Mouse (Mus musculus) forebrain, embryonic 16.5 days (tissue): ENCODE data around the gene Abcd2. TPM values are rescaled to one million over a fixed set of nuclear protein-coding genes. Genes with fewer than 3 reads are reported as not detected.

Experiments used
- ATAC-seq: fragments of 200-750 bp; cut with Nextera tagmentation; 2 replicates; pipeline ENCODE4 v1.8.0; 2017; ENCODE audit warnings: mild to moderate bottlenecking, moderate library complexity
- H3K27ac ChIP-seq: fragments of 300-500 bp; sonication (generic); 2 replicates; pipeline ENCODE4 v1.5.1; 2014; ENCODE audit warnings: low read length, control low read depth
- H3K27me3 ChIP-seq: fragments of 300-500 bp; sonication (generic); replicated peaks from 2 replicates; pipeline ENCODE4 v1.6.1; 2014; ENCODE audit warnings: low read length; ENCODE audit not compliant: control insufficient read depth, insufficient read depth
- H3K36me3 ChIP-seq: fragments of 300-500 bp; sonication (generic); 2 replicates; pipeline ENCODE4 v1.6.1; 2014; ENCODE audit not compliant: control insufficient read depth, insufficient read depth
- H3K4me1 ChIP-seq: fragments of 300-500 bp; sonication (generic); replicated peaks from 2 replicates; pipeline ENCODE4 v1.6.1; 2014; ENCODE audit warnings: low read length; ENCODE audit not compliant: control insufficient read depth, insufficient read depth
- H3K4me2 ChIP-seq: fragments of 300-500 bp; sonication (generic); 2 replicates; pipeline ENCODE4 v1.6.1; 2014; ENCODE audit warnings: mild to moderate bottlenecking, low read length, control low read depth
- H3K4me3 ChIP-seq: fragments of 300-500 bp; sonication (generic); replicated peaks from 2 replicates; pipeline ENCODE4 v1.5.1; 2014; ENCODE audit warnings: mild to moderate bottlenecking, low read length, control low read depth
- H3K9ac ChIP-seq: fragments of 300-500 bp; sonication (generic); replicated peaks from 2 replicates; pipeline ENCODE4 v1.6.1; 2014; ENCODE audit warnings: low read depth, low read length, control low read depth
- H3K9me3 ChIP-seq: fragments of 300-500 bp; sonication (generic); 2 replicates; pipeline ENCODE4 v1.6.1; 2016; ENCODE audit warnings: low read length; ENCODE audit not compliant: control insufficient read depth
- WGBS: fragments of 180-500 bp; shearing (Covaris S2); extraction: QIAGEN DNeasy Blood & Tissue Kit; methylation state at CpG from one replicate; pipeline ENCODE4 v1.1.7; 2014; 5-methylcytosine and 5-hydroxymethylcytosine counted together
- polyA plus RNA-seq: library from polyadenylated mRNA; unstranded; fragments of >200 nt; fragmentation: Nextera tagmentation; extraction: Ambion mirVana; gene quantifications from 2 replicates; pipeline ENCODE4 v1.2.1, GENCODE M21; 2015

Gene Abcd2
- polyA plus RNA-seq, 1 experiment from 2014 or later = 14.2 TPM

- Histone ChIP-seq H3K27me3 (no peaks in the 10 kb centered on the region), H3K4me1 (peaks cover 21% of the 10 kb centered on the region), H3K9ac (peak overlapping the region; percentile 67), H3K27ac (peak overlapping the region; percentile 93), H3K9me3 (no peaks in the 10 kb centered on the region), H3K36me3 (no peaks in the 10 kb centered on the region), H3K4me3 (peak overlapping the region; percentile 67), H3K4me2 (peak overlapping the region; percentile 69)
- peak; percentile 24; the same call in 1 of the 2 replicates for ATAC-seq
- 19% methylated on average over 17 of the region's 17 CpGs for WGBS
These were observed 936 bp downstream of the Abcd2 start for GRCm38 (mm10) chr15:91190519-91191207.

DNA sequence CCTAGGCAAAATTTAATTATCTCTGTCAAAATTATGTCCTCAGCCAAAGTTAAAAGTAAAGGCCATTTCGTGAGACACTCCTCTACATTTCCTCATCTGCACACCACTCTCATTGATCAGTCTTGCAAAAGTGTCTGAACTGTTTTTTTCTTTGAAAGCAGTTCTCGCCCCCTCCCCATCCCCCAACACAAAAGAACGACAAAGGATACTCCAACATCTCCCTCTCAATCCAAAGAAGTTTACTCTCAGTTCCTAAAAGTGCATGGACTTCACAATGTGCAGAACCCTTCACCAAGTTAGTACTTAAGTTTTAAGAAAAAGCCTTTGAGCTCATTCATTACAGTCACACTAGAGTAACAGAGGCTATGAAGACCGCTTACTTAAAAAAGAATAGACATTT is 1.6 kb downstream of the Abcd2 start:
- 6% methylated on average over 4 of the region's 4 CpGs for WGBS

GRCm38 (mm10) chr15:91186358-91186757 is 5.2 kb downstream of the Abcd2 start:
- H3K4me1 ChIP-seq = peaks cover 21% of the 10 kb centered on the region
- no peak overlapping the region for H3K4me2 ChIP-seq
- H3K9ac ChIP-seq = no peak overlapping the region
- no peaks in the 10 kb centered on the region for H3K36me3 ChIP-seq
- WGBS = 72% methylated on average over 6 of the region's 6 CpGs
- H3K9me3 ChIP-seq = no peaks in the 10 kb centered on the region
- H3K27ac ChIP-seq = no peak overlapping the region
- no peaks in the 10 kb centered on the region for H3K27me3 ChIP-seq
- no peak overlapping the region for H3K4me3 ChIP-seq
- no peak for ATAC-seq

More for the DNA sequence above, 1.6 kb downstream of the Abcd2 start:
- H3K27me3 ChIP-seq = no peaks in the 10 kb centered on the region
- H3K4me2 ChIP-seq = peak overlapping the region; percentile 69
- peaks cover 21% of the 10 kb centered on the region for H3K4me1 ChIP-seq
- no peaks in the 10 kb centered on the region for H3K36me3 ChIP-seq
- no peaks in the 10 kb centered on the region for H3K9me3 ChIP-seq
- H3K27ac ChIP-seq = no peak overlapping the region
- H3K4me3 ChIP-seq = peak overlapping the region; percentile 67
- ATAC-seq = no peak
- peak overlapping the region; percentile 67 for H3K9ac ChIP-seq

GRCm38 (mm10) chr15:91179911-91180622 is 11.5 kb downstream of the Abcd2 start:
- Histone ChIP-seq H3K4me3 (no peak overlapping the region), H3K4me2 (no peak overlapping the region), H3K9ac (no peak overlapping the region), H3K27me3 (no peaks in the 10 kb centered on the region), H3K36me3 (no peaks in the 10 kb centered on the region), H3K27ac (no peak overlapping the region), H3K9me3 (no peaks in the 10 kb centered on the region), H3K4me1 (peaks cover 6% of the 10 kb centered on the region; the same call in 1 of the 2 replicates)
- ATAC-seq = no peak
- WGBS = 51% methylated on average over 15 of the region's 15 CpGs

DNA sequence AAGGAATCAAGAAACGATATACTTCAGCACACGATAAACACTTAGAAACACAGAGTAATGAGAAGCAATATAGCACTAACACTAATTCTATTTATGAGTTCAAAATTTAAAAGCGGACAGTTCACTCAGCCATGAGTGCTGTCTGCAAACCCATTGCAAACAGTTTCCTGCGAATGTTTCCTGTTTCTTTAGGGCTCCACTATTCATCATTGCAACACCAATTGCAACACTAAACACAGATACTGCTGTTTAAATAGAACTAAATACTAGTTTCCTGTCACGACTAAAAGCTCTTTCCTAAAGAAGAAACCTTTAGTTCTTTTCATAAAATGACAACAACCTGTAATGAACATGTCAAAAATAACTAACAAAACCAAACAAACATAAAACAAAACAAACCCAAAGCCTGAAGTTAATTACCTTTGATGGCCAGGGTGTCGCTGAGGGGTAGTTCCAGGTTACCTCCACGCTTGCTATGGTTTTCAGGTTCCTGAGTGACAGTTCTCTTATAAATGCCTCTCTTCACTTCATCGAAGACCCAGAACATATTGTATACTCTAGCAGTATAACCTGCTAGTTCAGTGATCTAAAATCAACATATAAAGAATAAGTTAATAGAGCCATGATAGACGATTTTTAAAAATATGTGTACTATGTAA is 12.8 kb downstream of the Abcd2 start:
- H3K9ac ChIP-seq = no peak overlapping the region
- peaks cover 6% of the 10 kb centered on the region; the same call in 1 of the 2 replicates for H3K4me1 ChIP-seq
- no peak overlapping the region for H3K27ac ChIP-seq
- H3K36me3 ChIP-seq = no peaks in the 10 kb centered on the region
- no peaks in the 10 kb centered on the region for H3K9me3 ChIP-seq
- ATAC-seq = no peak
- H3K4me2 ChIP-seq = no peak overlapping the region
- no peaks in the 10 kb centered on the region for H3K27me3 ChIP-seq
- 85% methylated on average over 9 of the region's 9 CpGs for WGBS
- H3K4me3 ChIP-seq = no peak overlapping the region

- WGBS = 29% methylated on average over 4 of the region's 4 CpGs
- Histone ChIP-seq H3K4me1 (peaks cover 18% of the 10 kb centered on the region), H3K27ac (peak overlapping the region; percentile 9; the same call in 1 of the 2 replicates), H3K9ac (no peak overlapping the region), H3K4me2 (no peak overlapping the region), H3K36me3 (no peaks in the 10 kb centered on the region), H3K27me3 (no peaks in the 10 kb centered on the region), H3K4me3 (no peak overlapping the region), H3K9me3 (no peaks in the 10 kb centered on the region)
- peak; percentile 32; the same call in 1 of the 2 replicates for ATAC-seq
These were observed 19.4 kb downstream of the Abcd2 start for GRCm38 (mm10) chr15:91172193-91172592.

GRCm38 (mm10) chr15:91171332-91171731 is 20.3 kb downstream of the Abcd2 start:
- no peak overlapping the region for H3K4me3 ChIP-seq
- peak; percentile 27 for ATAC-seq
- no peaks in the 10 kb centered on the region for H3K36me3 ChIP-seq
- peaks cover 18% of the 10 kb centered on the region for H3K4me1 ChIP-seq
- WGBS = 46% methylated on average over 4 of the region's 4 CpGs
- H3K9ac ChIP-seq = no peak overlapping the region
- H3K27ac ChIP-seq = peak overlapping the region; percentile 9; the same call in 1 of the 2 replicates
- no peaks in the 10 kb centered on the region for H3K27me3 ChIP-seq
- no peak overlapping the region for H3K4me2 ChIP-seq
- no peaks in the 10 kb centered on the region for H3K9me3 ChIP-seq

GRCm38 (mm10) chr15:91170602-91171328 is 20.8 kb downstream of the Abcd2 start:
- no peak overlapping the region for H3K4me2 ChIP-seq
- H3K4me1 ChIP-seq = peaks cover 18% of the 10 kb centered on the region
- H3K36me3 ChIP-seq = no peaks in the 10 kb centered on the region
- 34% methylated on average over 9 of the region's 9 CpGs for WGBS
- H3K27ac ChIP-seq = peak overlapping the region; percentile 9; the same call in 1 of the 2 replicates
- no peak overlapping the region for H3K4me3 ChIP-seq
- H3K27me3 ChIP-seq = no peaks in the 10 kb centered on the region
- H3K9ac ChIP-seq = no peak overlapping the region
- ATAC-seq = peak; percentile 92
- H3K9me3 ChIP-seq = no peaks in the 10 kb centered on the region
